Mouse (Mus musculus) forebrain, embryonic 10.5 days (tissue): Measurements from ENCODE around the gene Rbfox2. TPM values are rescaled to one million over a fixed set of nuclear protein-coding genes. Genes with fewer than 3 reads are reported as not detected.
A peak's percentile ranks its signal among the peaks of the same experiment; 100 is the strongest.

Experiments used
- DNase-seq: peaks from one replicate; pipeline ENCODE4 v3.0.0-alpha.2; 2017; ENCODE audit warnings: low spot score; ENCODE audit errors: extremely low spot score
- H3K27ac ChIP-seq: fragments of 300-500 bp; sonication (generic); 2 replicates; pipeline ENCODE4 v1.5.1; 2016; ENCODE audit warnings: mild to moderate bottlenecking
- H3K27me3 ChIP-seq: fragments of 300-500 bp; sonication (generic); 2 replicates; pipeline ENCODE4 v1.6.1; 2016; ENCODE audit warnings: mild to moderate bottlenecking; ENCODE audit not compliant: poor library complexity, severe bottlenecking
- H3K36me3 ChIP-seq: fragments of 300-500 bp; sonication (generic); replicated peaks from 2 replicates; pipeline ENCODE4 v1.6.1; 2016; ENCODE audit warnings: mild to moderate bottlenecking, moderate library complexity
- H3K4me1 ChIP-seq: fragments of 300-500 bp; sonication (generic); 2 replicates; pipeline ENCODE4 v1.6.1; 2016
- H3K4me3 ChIP-seq: fragments of 300-500 bp; sonication (generic); 2 replicates; pipeline ENCODE4 v1.5.1; 2016; ENCODE audit warnings: mild to moderate bottlenecking, moderate library complexity
- H3K9me3 ChIP-seq: fragments of 300-500 bp; sonication (generic); 2 replicates; pipeline ENCODE4 v1.6.1; 2016; ENCODE audit warnings: mild to moderate bottlenecking, moderate library complexity
- WGBS: fragments of 180-500 bp; shearing (Covaris S2); methylation state at CpG from one replicate; pipeline ENCODE4 v1.1.7; 2016; 5-methylcytosine and 5-hydroxymethylcytosine counted together
- polyA plus RNA-seq: library from polyadenylated mRNA; unstranded; fragments of >200 nt; fragmentation: Nextera tagmentation; extraction: Ambion mirVana; gene quantifications from 2 replicates; pipeline ENCODE4 v1.2.1, GENCODE M21; 2016

The Rbfox2 gene
- polyA plus RNA-seq, 1 experiment from 2014 or later = 39.0 TPM

DNA sequence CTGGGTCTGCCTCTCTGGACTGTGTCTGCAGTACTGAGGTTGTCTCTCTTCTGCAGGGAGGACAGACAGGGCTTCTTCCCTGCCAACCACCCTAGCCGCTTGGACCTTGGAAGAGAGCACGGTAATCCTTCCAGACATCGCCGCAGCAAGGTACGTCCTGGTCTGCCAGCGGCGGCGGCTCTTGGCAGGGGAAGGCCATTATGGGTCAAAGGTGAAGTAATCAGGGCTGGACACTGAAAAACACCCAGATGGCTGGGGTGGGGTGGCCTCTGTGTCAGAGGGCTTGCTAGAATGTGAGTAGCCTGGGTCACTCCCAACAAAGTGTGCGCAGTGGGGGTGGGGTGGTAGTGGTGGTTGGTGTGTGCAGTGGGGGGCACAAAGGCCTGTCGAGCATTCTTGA lies 261.2 kb downstream of the Rbfox2 start:
- H3K36me3 ChIP-seq = no peaks in the 10 kb centered on the region
- peaks cover 17% of the 10 kb centered on the region for H3K4me1 ChIP-seq
- H3K4me3 ChIP-seq = no peak overlapping the region
- no peaks in the 10 kb centered on the region for H3K9me3 ChIP-seq
- 0 out of 2 replicates have a peak overlapping the region, but pooled peaks have one; percentile 20 for H3K27ac ChIP-seq
- WGBS = 82% methylated on average over 10 of the region's 10 CpGs
- DNase-seq = no peak
- H3K27me3 ChIP-seq = no peaks in the 10 kb centered on the region

GRCm38 (mm10) chr15:77044597-77045320 lies 262.0 kb downstream of the Rbfox2 start, which contains the start of gene Apol6:
Apol6 (plus strand) TSS chr15:77044729.
- no peak within 1 kb of the TSS for H3K4me3 ChIP-seq
- DNase-seq = no peak

GRCm38 (mm10) chr15:77040784-77041183 lies 266.0 kb downstream of the Rbfox2 start:
- H3K27me3 ChIP-seq = no peaks in the 10 kb centered on the region
- WGBS = 87% methylated on average over 3 of the region's 3 CpGs
- H3K36me3 ChIP-seq = no peaks in the 10 kb centered on the region
- peaks cover 54% of the 10 kb centered on the region for H3K4me1 ChIP-seq
- H3K27ac ChIP-seq = no peak overlapping the region
- no peaks in the 10 kb centered on the region for H3K9me3 ChIP-seq
- no peak for DNase-seq
- H3K4me3 ChIP-seq = no peak overlapping the region

More at GRCm38 (mm10) chr15:77044597-77045320, 262.0 kb downstream of the Rbfox2 start, which contains the start of gene Apol6:
- 86% methylated on average over 12 of the region's 12 CpGs for WGBS
- H3K36me3 ChIP-seq = no peaks in the 10 kb centered on the region
- peaks cover 25% of the 10 kb centered on the region for H3K4me1 ChIP-seq
- H3K27me3 ChIP-seq = no peaks in the 10 kb centered on the region
- H3K9me3 ChIP-seq = no peaks in the 10 kb centered on the region
- 0 out of 2 replicates have a peak within 1 kb of the TSS, but pooled peaks have one; percentile 20 for H3K27ac ChIP-seq

DNA sequence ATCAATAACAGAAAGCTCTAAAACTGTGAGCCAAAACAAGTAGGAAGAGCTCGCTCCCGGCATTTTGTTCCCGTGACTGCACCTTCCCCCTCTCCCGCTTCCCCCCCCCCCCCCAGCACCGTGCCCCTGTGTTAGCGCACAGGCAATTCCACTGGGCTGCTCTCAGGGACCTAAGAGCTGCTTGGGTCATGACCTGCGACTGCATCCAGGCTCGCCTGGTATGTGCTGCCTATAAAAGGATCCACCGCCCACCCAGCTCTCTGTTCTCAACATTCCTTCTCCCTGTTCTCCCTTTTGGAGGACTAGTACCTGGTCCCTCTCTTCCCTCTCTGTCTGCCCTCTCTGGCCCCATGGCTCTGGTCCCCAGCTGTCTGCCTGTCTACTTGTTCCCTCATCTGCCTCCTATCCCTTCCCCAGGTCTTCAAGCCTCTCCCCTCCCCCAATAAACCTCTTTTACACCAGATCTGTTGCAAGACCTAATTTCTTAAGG lies 267.5 kb downstream of the Rbfox2 start:
- H3K4me1 ChIP-seq = peaks cover 49% of the 10 kb centered on the region
- WGBS = 57% methylated on average over 9 of the region's 9 CpGs

GRCm38 (mm10) chr15:77037278-77038161 lies 269.3 kb downstream of the Rbfox2 start:
- Histone ChIP-seq H3K4me1 (peaks cover 41% of the 10 kb centered on the region), H3K27ac (peak overlapping the region; percentile 82), H3K4me3 (no peak overlapping the region), H3K36me3 (no peaks in the 10 kb centered on the region), H3K9me3 (no peaks in the 10 kb centered on the region), H3K27me3 (no peaks in the 10 kb centered on the region)
- 58% methylated on average over 11 of the region's 11 CpGs for WGBS
- DNase-seq = no peak

More for the DNA sequence above, 267.5 kb downstream of the Rbfox2 start:
- no peak overlapping the region for H3K4me3 ChIP-seq
- no peaks in the 10 kb centered on the region for H3K9me3 ChIP-seq
- H3K27me3 ChIP-seq = no peaks in the 10 kb centered on the region
- 0 out of 2 replicates have a peak overlapping the region, but pooled peaks have one; percentile 51 for H3K27ac ChIP-seq
- DNase-seq = no peak
- H3K36me3 ChIP-seq = no peaks in the 10 kb centered on the region

GRCm38 (mm10) chr15:77036989-77037277 lies 269.9 kb downstream of the Rbfox2 start:
- peaks cover 41% of the 10 kb centered on the region for H3K4me1 ChIP-seq
- H3K27ac ChIP-seq = peak overlapping the region; percentile 82
- H3K9me3 ChIP-seq = no peaks in the 10 kb centered on the region
- no peaks in the 10 kb centered on the region for H3K36me3 ChIP-seq
- no peak overlapping the region for H3K4me3 ChIP-seq
- no peak for DNase-seq
- 59% methylated on average over 2 of the region's 2 CpGs for WGBS
- no peaks in the 10 kb centered on the region for H3K27me3 ChIP-seq

DNA sequence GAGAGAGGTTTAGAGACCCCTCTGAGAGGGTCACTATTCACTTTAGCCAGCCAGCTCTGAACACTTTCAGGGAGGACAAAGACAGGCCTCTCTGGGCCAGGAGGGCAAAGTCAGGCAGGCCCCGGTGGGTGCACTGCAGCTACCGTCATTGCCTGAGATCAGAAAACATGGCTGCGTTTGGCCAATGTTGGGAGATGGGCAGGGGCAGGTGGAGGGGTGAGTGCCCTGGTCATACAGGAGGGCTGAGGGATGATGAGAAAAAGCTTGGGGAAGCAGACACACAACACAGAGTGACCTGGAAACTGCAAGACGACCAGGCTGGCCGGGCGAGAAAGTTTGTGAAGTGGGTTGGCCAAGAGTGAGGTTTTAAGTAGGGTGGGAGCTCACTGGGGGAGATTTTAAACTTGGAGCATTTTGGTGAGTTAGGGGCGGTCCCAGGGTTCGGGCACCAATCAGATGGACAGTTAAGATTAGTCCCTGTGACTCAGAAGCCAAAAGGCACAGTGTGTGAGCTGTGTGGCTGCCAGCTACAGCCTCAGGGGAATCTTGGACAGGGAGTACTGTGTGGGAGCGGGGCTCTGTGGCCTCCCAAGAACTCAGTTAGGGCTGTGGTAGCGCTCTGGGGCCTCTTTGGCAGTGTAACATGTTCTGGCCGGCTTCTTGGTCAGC lies 270.4 kb downstream of the Rbfox2 start:
- H3K4me3 ChIP-seq = no peak overlapping the region
- DNase-seq = no peak
- no peaks in the 10 kb centered on the region for H3K36me3 ChIP-seq
- H3K9me3 ChIP-seq = no peaks in the 10 kb centered on the region
- WGBS = 79% methylated on average over 11 of the region's 11 CpGs
- H3K4me1 ChIP-seq = peaks cover 44% of the 10 kb centered on the region
- H3K27me3 ChIP-seq = no peaks in the 10 kb centered on the region
- peak overlapping the region; percentile 82 for H3K27ac ChIP-seq

- peaks cover 45% of the 10 kb centered on the region for H3K4me1 ChIP-seq
- no peaks in the 10 kb centered on the region for H3K9me3 ChIP-seq
- H3K27me3 ChIP-seq = no peaks in the 10 kb centered on the region
- H3K4me3 ChIP-seq = no peak overlapping the region
- H3K36me3 ChIP-seq = no peaks in the 10 kb centered on the region
- H3K27ac ChIP-seq = peak overlapping the region; percentile 82
- DNase-seq = no peak
- WGBS = 90% methylated on average over 3 of the region's 3 CpGs
These were observed 271.2 kb downstream of the Rbfox2 start for GRCm38 (mm10) chr15:77035643-77036042.

- no peak overlapping the region for H3K27ac ChIP-seq
- H3K9me3 ChIP-seq = no peaks in the 10 kb centered on the region
- DNase-seq = no peak
- H3K4me1 ChIP-seq = peaks cover 34% of the 10 kb centered on the region
- H3K36me3 ChIP-seq = no peaks in the 10 kb centered on the region
- H3K27me3 ChIP-seq = no peaks in the 10 kb centered on the region
- no peak overlapping the region for H3K4me3 ChIP-seq
- 74% methylated on average over 6 of the region's 6 CpGs for WGBS
These were observed 272.3 kb downstream of the Rbfox2 start for GRCm38 (mm10) chr15:77034526-77034925.

DNA sequence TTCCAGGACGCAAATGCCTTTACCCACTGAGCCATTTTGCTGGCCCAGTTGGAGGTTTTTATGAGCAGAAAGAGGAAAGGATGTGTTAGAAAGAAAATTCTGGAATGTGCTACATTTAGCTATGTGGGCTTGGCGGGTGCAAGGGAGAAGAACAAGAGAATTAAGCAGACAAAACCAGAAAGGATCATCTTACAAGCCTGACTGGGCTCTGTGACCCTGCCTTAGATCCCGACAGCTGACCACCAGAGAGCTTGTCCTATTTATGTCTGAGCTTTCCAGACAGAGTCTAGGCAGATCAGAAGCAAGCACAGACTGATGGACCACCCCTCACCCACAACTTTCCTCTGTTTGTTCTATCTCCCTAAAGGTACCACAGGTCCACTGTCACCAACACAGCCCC lies 275.5 kb downstream of the Rbfox2 start:
- 58% methylated on average over 3 of the region's 3 CpGs for WGBS
- H3K4me1 ChIP-seq = peaks cover 19% of the 10 kb centered on the region

GRCm38 (mm10) chr15:77029331-77029991 lies 277.3 kb downstream of the Rbfox2 start:
- H3K4me3 ChIP-seq = no peak overlapping the region
- peaks cover 21% of the 10 kb centered on the region for H3K4me1 ChIP-seq
- H3K9me3 ChIP-seq = no peaks in the 10 kb centered on the region
- no peaks in the 10 kb centered on the region for H3K27me3 ChIP-seq
- DNase-seq = peak; percentile 70
- H3K27ac ChIP-seq = peak overlapping the region; percentile 66; the same call in 1 of the 2 replicates
- H3K36me3 ChIP-seq = no peaks in the 10 kb centered on the region
- 32% methylated on average over 7 of the region's 7 CpGs for WGBS

More for the DNA sequence above, 275.5 kb downstream of the Rbfox2 start:
- DNase-seq = no peak
- no peak overlapping the region for H3K4me3 ChIP-seq
- no peaks in the 10 kb centered on the region for H3K9me3 ChIP-seq
- H3K36me3 ChIP-seq = no peaks in the 10 kb centered on the region
- H3K27me3 ChIP-seq = no peaks in the 10 kb centered on the region
- no peak overlapping the region for H3K27ac ChIP-seq
